ENCODE assay signal across 9 mouse cellular contexts in genomic region chr17:24878117-24878397, GRCm38 (mm10). TPM values are rescaled to one million over a fixed set of nuclear protein-coding genes. Genes with fewer than 3 reads are reported as not detected.
DNase-seq lines count a peak whose midpoint lies in the region; ATAC-seq lines count a peak whose summit lies in the region.
"Had no signal": no experiment of that assay in that cellular context is flagged by ENCODE, and none has a peak within 500 bp of the region (broad histone marks: within the 10 kb centered on the region; RNA-seq: fewer than 3 reads in every experiment).

No protein-coding gene starts in this region.

- H3K4me2 ChIP-seq in hindbrain, embryonic 12.5 days (replicated peaks) = no peak overlapping the region
- no peak overlapping the region for H3K4me2 ChIP-seq in forebrain, embryonic 11.5 days (ENCODE audit: low read depth, low read length, severe bottlenecking)
- H3K4me2 ChIP-seq: embryonic facial prominence, embryonic 12.5 days had no signal

- peaks cover 13% of the 10 kb centered on the region for H3K36me3 ChIP-seq in hindbrain, embryonic 10.5 days
- H3K36me3 ChIP-seq in hindbrain, embryonic 12.5 days = peaks cover 10% of the 10 kb centered on the region; the same call in 1 of the 2 replicates
- no peaks in the 10 kb centered on the region for H3K36me3 ChIP-seq in forebrain, embryonic 11.5 days (ENCODE audit: control insufficient read depth, insufficient read depth, low read length)

- no peaks in the 10 kb centered on the region for H3K27me3 ChIP-seq in hindbrain, embryonic 10.5 days (ENCODE audit: insufficient read depth, poor library complexity, severe bottlenecking)
- no peaks in the 10 kb centered on the region for H3K27me3 ChIP-seq in hindbrain, embryonic 12.5 days
- no peaks in the 10 kb centered on the region for H3K27me3 ChIP-seq in forebrain, embryonic 11.5 days (ENCODE audit: control insufficient read depth, insufficient read depth, low read length)
- H3K27me3 ChIP-seq: embryonic facial prominence, embryonic 12.5 days had no signal

- intact Hi-C loops in heart, postnatal 14 days (cut with DNase I) = no loop called here
- intact Hi-C loops in left cerebral cortex, postnatal 36 days (cut with DNase I) = no loop called here

- no peak for ATAC-seq in hindbrain, embryonic 12.5 days (ENCODE audit: low FRiP score)
- ATAC-seq in forebrain, embryonic 11.5 days (replicated peaks; ENCODE audit: low FRiP score) = no peak

- H3K9ac ChIP-seq in hindbrain, embryonic 12.5 days = no peak overlapping the region
- no peak overlapping the region for H3K9ac ChIP-seq in forebrain, embryonic 11.5 days (ENCODE audit: low read length)

- 35% methylated on average over 5 of the region's 5 CpGs for WGBS in hindbrain, embryonic 10.5 days
- 40% methylated on average over 5 of the region's 5 CpGs for WGBS in hindbrain, embryonic 12.5 days
- 40% methylated on average over 5 of the region's 5 CpGs for WGBS in forebrain, embryonic 11.5 days

- peak overlapping the region; percentile 70 for H3K27ac ChIP-seq in hindbrain, embryonic 10.5 days
- no peak overlapping the region for H3K27ac ChIP-seq in hindbrain, embryonic 12.5 days
- H3K27ac ChIP-seq in forebrain, embryonic 11.5 days (ENCODE audit: low read depth, low read length) = no peak overlapping the region
- H3K27ac ChIP-seq: embryonic facial prominence, embryonic 12.5 days had no signal

- H3K4me3 ChIP-seq in hindbrain, embryonic 10.5 days = no peak overlapping the region
- no peak overlapping the region for H3K4me3 ChIP-seq in hindbrain, embryonic 12.5 days
- no peak overlapping the region for H3K4me3 ChIP-seq in forebrain, embryonic 11.5 days (ENCODE audit: low read depth, low read length)
- H3K4me3 ChIP-seq: embryonic facial prominence, embryonic 12.5 days had no signal

- no peak for DNase-seq in hindbrain, embryonic 10.5 days (ENCODE audit: low spot score)
- peak; percentile 65 to 77 for DNase-seq in heart, postnatal 14 days
- DNase-seq in liver = peak; percentile 45
- DNase-seq in thymus, postnatal 10 days (ENCODE audit: low spot score in 2 of 2) = peak; percentile 41 to 49
- DNase-seq in right cerebral cortex, postnatal 10 days (ENCODE audit: low spot score in 2 of 2) = no peak
- no peak for DNase-seq in left cerebral cortex, postnatal 36 days (ENCODE audit: low spot score in 2 of 2)
- no peak for DNase-seq in forebrain, embryonic 11.5 days (ENCODE audit: low spot score)

- H3K4me1 ChIP-seq in hindbrain, embryonic 10.5 days (replicated peaks) = peaks cover 26% of the 10 kb centered on the region
- H3K4me1 ChIP-seq in hindbrain, embryonic 12.5 days = no peaks in the 10 kb centered on the region
- no peaks in the 10 kb centered on the region for H3K4me1 ChIP-seq in forebrain, embryonic 11.5 days (replicated peaks; ENCODE audit: control insufficient read depth, insufficient read depth, low read length)

- H3K9me3 ChIP-seq in hindbrain, embryonic 10.5 days = no peaks in the 10 kb centered on the region
- no peaks in the 10 kb centered on the region for H3K9me3 ChIP-seq in hindbrain, embryonic 12.5 days (replicated peaks)
- H3K9me3 ChIP-seq in forebrain, embryonic 11.5 days (ENCODE audit: control insufficient read depth, low read length) = no peaks in the 10 kb centered on the region
- H3K9me3 ChIP-seq: embryonic facial prominence, embryonic 12.5 days had no signal

RNA-seq across cellular contexts. Expression of gene Nubp2, which starts 8.1 kb away (rescaled TPM):
- 90.0 and 95.5 TPM in 2 replicates for polyA plus RNA-seq in hindbrain, embryonic 10.5 days (2016; fragmentation: Nextera tagmentation; extraction: Ambion mirVana)
- polyA plus RNA-seq in hindbrain, embryonic 12.5 days (2016; fragmentation: Nextera tagmentation; extraction: Ambion mirVana) = 62.3 and 63.5 TPM in 2 replicates
- total RNA-seq in heart, postnatal 14 days (2021) = 10 to 100 TPM; 19.9 to 21.8 TPM
- total RNA-seq in left cerebral cortex, postnatal 36 days (2021) = 10 to 100 TPM; 31.4 to 34.8 TPM
- 71.9 and 82.0 TPM in 2 replicates for polyA plus RNA-seq in forebrain, embryonic 11.5 days (2014; fragmentation: Nextera tagmentation; extraction: Ambion mirVana)

RNA-seq across cellular contexts. Expression of gene Spsb3, which starts 8.4 kb away (rescaled TPM):
- 48.9 and 53.4 TPM in 2 replicates for polyA plus RNA-seq in hindbrain, embryonic 10.5 days (2016; fragmentation: Nextera tagmentation; extraction: Ambion mirVana)
- polyA plus RNA-seq in hindbrain, embryonic 12.5 days (2016; fragmentation: Nextera tagmentation; extraction: Ambion mirVana) = 51.5 and 54.8 TPM in 2 replicates
- 10 to 100 TPM; 32.4 to 39.3 TPM for total RNA-seq in heart, postnatal 14 days (2021)
- 10 to 100 TPM; 56.4 to 63.7 TPM for total RNA-seq in left cerebral cortex, postnatal 36 days (2021)
- 44.7 and 47.3 TPM in 2 replicates for polyA plus RNA-seq in forebrain, embryonic 11.5 days (2014; fragmentation: Nextera tagmentation; extraction: Ambion mirVana)

RNA-seq across cellular contexts. Expression of gene Igfals, which starts 12.3 kb away (rescaled TPM):
- polyA plus RNA-seq in hindbrain, embryonic 10.5 days (2016; fragmentation: Nextera tagmentation; extraction: Ambion mirVana) = 0.58 and 0.65 TPM in 2 replicates
- polyA plus RNA-seq in hindbrain, embryonic 12.5 days (2016; fragmentation: Nextera tagmentation; extraction: Ambion mirVana) = 0.23 and 0.36 TPM in 2 replicates
- total RNA-seq in heart, postnatal 14 days (2021) = 1 to 10 TPM; 8.3 to 8.4 TPM
- total RNA-seq in left cerebral cortex, postnatal 36 days (2021) = not detected
- polyA plus RNA-seq in forebrain, embryonic 11.5 days (2014; fragmentation: Nextera tagmentation; extraction: Ambion mirVana) = not detected in 2 replicates

RNA-seq across cellular contexts. Expression of gene Eme2, which starts 16.8 kb away (rescaled TPM):
- polyA plus RNA-seq in hindbrain, embryonic 10.5 days (2016; fragmentation: Nextera tagmentation; extraction: Ambion mirVana) = 30.8 and 36.3 TPM in 2 replicates
- polyA plus RNA-seq in hindbrain, embryonic 12.5 days (2016; fragmentation: Nextera tagmentation; extraction: Ambion mirVana) = 39.3 and 45.5 TPM in 2 replicates
- 10 to 100 TPM; 17.5 to 17.9 TPM for total RNA-seq in heart, postnatal 14 days (2021)
- 10 to 100 TPM; 47.4 to 60.0 TPM for total RNA-seq in left cerebral cortex, postnatal 36 days (2021)
- polyA plus RNA-seq in forebrain, embryonic 11.5 days (2014; fragmentation: Nextera tagmentation; extraction: Ambion mirVana) = 29.1 and 31.2 TPM in 2 replicates

RNA-seq across cellular contexts. Expression of gene Mrps34, which starts 16.9 kb away (rescaled TPM):
- 96.7 and 102 TPM in 2 replicates for polyA plus RNA-seq in hindbrain, embryonic 10.5 days (2016; fragmentation: Nextera tagmentation; extraction: Ambion mirVana)
- 85.1 and 86.7 TPM in 2 replicates for polyA plus RNA-seq in hindbrain, embryonic 12.5 days (2016; fragmentation: Nextera tagmentation; extraction: Ambion mirVana)
- 100 to 1,000 TPM; 108 to 115 TPM for total RNA-seq in heart, postnatal 14 days (2021)
- total RNA-seq in left cerebral cortex, postnatal 36 days (2021) = 10 to 100 TPM; 61.8 to 74.6 TPM
- 76.9 and 81.8 TPM in 2 replicates for polyA plus RNA-seq in forebrain, embryonic 11.5 days (2014; fragmentation: Nextera tagmentation; extraction: Ambion mirVana)

Comparison
In these comparisons a context has a peak if more than half of its experiments do, and no peak if none do; other contexts are left out.
1. DNase-seq: peak in heart, postnatal 14 days (2 of 2), liver (single experiment) and thymus, postnatal 10 days (2 of 2); none in hindbrain, embryonic 10.5 days (single experiment), right cerebral cortex, postnatal 10 days (0 of 2), left cerebral cortex, postnatal 36 days (0 of 2) and forebrain, embryonic 11.5 days (single experiment).